Mouse (Mus musculus) spleen, postnatal 10 days (tissue): Measurements from ENCODE around the gene Prdm10.
A peak's percentile ranks its signal among the peaks of the same experiment; 100 is the strongest.

Experiments
- DNase-seq, 2 experiments: peaks; one replicate each; pipeline ENCODE4 v3.0.0; 2021 to 2022; ENCODE audit warnings: low spot score in 2 of 2

Prdm10 gene

DNA sequence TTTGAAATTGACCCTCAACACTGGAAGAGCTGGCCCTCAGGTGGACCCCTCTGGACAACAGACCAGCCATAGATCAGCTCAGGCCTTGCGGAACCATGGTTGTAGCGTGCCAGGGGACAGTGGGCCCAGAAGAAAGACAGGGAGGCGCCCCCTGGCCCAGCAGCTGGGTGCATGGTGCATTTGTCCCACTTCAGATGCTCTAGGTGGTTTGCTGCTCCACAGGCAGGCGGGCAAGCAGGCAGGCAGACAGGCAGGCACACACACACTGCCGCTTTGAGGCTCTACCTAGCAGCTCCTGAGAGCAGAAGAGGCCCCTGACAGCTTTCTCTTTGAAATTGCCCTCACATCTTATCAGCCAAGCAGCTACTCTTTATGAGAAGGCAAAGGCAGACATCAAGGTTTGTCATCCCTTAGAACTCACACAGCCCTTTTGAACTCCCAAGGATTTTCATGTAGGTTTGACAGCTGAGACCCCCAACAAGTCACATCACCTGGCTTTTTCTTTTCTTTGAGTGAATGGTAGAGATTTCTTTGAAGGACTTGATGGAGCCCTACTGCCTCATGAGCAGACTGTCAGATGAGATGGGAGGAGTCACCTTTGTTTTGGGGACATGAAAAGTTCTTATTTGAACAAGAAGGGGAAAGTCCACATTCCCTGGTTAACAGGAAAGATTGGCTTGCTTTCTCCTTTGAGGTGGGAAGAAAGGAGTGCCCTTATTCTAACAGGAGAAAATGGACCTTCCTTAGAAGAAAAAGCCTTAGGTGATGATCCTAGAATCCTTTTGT is 21.4 kb downstream of the Prdm10 start:
- DNase-seq, result no peak

DNA sequence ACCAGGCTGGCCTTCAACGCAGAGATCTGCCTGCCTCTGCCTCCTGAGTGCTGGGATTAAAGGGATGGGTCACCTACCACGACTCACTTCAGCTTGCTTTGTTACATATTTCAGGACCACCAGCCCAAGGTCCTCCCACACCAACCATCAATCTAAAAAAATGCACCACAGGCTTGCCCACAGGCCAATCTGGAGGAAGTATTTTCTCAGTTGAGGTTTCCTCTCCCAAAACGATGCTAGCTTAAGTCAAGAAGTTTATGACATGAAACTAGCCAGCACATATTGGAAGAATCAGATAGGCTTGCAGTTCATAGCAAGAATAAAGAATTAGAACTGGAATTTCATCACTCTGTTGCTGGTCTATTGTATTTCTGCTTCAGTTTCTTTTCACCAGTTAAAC is 24.0 kb downstream of the Prdm10 start:
- DNase-seq, result no peak

DNA sequence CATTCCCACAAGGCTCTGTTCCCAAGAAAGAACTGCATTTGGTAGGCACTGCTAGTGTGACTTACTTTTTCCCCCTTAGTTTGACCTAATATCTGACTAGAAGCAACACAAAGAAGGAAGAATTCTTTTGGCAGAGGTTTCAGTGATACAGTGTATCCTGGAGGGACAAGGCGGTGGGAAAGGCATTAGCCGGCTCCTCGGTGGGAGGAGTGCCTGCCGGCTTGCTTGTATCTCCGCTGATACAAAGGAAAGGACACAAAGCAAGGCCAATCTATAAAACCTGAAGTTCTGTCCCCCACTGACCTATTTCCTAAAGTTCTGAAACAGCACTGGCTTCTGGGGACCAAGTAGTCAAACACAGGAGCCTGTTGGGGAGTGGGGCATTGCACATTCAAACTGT is 24.8 kb downstream of the Prdm10 start:
- DNase-seq, result no peak

DNA sequence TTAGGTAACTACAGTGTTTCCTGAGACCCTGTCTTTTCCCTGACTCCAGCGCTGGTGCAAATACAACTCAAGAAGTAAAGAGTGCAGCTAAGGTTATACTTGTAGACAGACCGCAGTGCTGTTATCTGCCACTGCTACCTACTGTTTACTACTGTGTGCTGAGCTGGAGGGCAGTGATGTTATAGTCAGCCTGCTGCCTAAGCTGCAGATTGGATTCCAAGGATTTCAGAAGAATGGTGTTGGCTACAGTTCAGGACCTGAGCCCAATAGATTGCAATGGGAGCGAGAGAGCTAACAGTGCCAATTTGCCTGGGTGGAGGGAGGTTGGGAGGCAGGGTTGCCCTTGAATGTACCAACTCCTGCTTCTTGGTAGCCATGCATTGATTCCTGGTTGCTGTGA is 25.5 kb downstream of the Prdm10 start:
- DNase-seq, result no peak

DNA sequence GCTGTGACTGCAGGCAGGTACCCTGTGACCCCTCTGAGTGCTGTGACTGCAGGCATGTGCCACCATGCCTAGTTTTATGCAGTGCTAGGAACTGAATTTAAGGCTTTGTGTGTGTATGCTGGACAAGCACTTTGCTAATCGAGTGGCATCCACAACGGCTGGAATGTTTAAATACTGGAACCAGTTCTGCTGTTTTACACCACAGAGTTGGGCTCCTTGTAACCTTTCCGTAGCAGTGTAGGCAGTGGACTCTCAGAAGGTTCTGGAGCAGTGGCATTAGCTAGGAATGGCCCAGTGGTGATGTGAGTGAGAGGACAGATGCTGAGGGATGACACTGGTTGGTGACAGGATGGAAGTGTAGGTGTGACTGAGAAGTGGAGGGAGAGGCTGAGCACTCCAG is 26.9 kb downstream of the Prdm10 start:
- DNase-seq, result no peak

DNA sequence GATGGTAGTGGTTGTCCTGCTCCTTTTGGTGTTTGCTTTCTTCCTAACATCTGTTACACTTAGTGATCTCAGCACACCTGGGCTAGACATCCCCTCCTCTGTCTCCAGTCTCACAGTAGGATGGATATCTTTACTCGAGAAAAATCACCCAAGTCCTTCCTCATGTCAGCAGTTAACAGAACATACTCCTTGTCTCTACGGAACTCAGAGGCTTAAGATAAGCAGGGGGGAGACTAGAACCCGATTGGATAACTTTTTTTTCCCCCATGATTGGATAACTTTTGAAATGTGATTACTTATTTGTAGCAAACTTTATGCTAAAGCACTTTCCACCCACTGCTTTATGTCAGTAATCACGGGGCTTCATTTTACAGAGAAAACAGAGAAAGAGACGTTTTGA is 28.7 kb downstream of the Prdm10 start:
- no peak for DNase-seq

DNA sequence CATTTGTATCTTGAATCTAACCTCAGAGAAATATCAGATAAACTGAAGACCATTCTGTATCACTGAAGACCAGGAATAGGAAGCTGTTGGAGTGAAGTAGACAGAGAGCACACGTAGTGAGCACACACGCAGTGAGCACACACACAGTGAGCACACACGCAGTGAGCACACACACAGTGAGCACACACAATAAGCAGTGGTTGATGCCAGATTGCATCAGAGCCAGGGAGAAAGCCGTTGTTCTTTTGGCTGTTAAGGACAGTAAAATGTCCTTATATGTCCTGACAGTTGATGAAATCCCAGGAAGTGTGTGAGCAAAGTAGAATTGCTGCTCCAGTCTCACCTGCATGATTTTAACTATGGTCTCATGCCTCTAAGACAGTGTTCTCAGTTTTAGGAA is 30.3 kb downstream of the Prdm10 start:
- DNase-seq, result no peak

DNA sequence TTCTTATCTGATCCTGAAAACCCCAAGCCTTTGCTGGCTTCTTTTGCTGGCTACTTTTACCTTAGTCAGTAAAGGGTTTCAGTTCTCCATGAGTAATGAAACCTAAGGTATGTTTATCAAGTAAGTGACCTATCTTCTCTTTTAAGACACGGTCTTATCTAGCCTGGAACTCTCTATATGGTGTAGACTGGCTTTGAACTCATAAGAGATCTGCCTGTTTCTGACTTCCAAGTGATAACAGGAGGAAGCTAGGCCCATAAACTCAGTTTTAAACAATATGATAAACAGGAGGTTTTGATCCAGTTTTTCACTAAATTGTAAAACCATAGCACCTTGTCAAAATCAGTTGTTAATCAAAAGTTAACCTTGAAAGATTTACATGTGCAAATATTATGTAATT is 33.5 kb downstream of the Prdm10 start:
- DNase-seq, result no peak

DNA sequence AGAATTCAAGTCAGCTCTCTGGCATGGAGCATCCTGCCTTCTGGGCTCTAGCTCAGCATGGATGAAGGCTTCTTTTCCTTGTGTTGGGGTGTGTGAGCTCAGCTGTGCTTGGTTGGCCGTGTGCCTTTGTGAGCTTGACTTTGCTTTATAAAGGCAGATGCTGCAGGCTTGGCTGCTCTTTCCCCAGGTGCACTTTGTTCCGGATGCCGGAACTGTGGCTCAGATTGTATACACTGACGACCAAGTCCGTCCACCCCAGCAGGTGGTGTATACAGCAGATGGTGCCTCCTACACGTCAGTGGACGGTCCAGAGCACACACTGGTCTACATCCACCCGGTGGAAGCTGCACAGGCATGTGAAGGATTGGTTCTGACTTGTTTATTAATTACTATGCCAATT is 35.6 kb downstream of the Prdm10 start:
- DNase-seq, result no peak

DNA sequence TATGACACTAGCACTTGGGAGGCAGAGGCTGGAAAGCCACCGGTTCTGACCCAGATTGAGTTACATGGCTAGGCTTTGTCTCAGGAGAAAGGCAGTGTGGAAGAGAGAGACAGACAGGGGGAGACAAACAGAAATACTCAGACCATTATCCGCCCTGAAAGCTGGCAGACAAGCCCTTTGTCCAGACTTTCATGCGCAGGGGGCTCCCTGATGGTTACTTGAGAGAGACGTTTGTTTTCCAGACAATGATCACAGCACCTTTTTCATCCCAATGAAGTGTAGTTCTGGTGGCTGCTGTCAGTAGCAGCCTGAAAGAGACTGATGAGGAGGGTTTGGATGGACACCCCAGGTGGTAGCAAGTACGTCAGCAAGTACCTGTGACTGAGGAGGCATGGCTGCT is 38.6 kb downstream of the Prdm10 start:
- no peak for DNase-seq

DNA sequence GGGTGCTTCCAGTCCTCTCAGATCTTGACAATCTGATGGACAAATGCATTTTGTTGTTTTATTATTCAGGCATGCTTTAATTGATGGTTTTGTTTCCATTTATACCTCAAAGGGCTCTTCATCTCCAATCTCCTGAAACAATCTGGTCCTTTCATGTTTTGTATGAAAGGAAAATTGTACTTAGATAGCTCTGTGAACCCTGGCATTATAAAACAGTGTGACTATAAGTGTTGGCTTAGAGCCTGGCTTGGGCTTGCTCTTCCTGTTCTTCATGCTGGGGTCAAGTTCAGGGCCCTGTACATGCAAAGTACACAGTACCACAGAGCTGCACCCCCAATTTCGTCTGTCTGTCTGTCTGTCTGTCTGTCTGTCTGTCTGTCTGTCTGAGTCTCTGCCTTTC is 40.4 kb downstream of the Prdm10 start:
- DNase-seq, result no peak

DNA sequence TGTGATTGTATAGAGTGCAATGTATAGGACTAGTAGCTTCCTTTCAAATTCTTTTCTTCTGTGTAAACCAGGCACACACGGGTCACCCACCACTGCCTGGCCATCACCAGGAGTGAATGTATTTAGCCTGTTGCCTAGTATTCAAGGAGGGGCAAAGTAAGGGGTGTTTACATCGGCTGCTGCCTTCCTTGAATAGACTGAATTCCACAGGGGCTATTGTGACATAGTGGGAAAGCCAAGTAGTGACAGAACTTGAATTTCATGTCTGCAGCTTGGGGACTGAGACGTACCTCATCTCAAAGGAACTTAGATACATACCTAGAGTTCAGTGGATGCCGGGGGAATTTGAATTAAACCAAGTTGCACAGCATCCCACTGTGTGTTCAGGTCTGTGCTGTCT is 41.2 kb downstream of the Prdm10 start:
- DNase-seq, result no peak

DNA sequence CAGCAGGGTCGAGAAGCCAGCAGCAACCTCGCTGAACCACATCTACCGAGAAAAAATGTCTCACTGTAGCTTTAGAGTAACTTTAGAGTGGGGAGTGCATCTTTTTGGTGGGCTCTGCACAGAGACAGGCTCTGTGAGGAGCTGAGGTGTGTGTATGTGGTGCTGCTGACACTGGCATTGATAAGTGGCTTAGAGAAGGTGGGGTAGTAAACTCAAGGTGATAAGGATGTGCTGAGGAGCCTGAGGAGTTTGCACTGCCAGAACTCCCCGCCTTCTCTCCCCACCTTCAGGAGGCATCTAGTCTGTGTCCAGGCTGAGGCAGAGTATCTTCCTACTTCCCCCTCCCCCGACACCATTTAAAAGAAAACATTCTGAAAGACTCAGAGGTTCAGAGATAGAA is 41.8 kb downstream of the Prdm10 start:
- no peak for DNase-seq

DNA sequence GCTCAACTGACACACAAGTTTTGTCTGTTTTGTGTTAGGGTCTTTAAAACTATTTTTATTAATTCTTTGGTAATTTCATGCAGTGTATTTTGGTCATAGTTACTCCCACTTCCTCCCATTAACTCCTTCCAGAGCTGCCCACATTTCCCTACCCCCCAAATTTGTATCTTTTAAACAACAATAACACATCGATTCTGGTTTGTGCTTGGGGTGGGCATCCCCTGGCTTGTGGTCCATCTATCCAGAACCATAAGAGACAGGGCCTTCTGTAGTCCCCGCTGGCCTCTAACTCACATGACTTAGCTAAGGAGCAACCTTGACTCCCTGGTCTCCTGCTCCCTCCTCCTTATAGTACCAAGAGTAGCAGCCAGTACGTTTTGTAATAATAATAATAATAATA is 50.5 kb downstream of the Prdm10 start:
- no peak for DNase-seq

DNA sequence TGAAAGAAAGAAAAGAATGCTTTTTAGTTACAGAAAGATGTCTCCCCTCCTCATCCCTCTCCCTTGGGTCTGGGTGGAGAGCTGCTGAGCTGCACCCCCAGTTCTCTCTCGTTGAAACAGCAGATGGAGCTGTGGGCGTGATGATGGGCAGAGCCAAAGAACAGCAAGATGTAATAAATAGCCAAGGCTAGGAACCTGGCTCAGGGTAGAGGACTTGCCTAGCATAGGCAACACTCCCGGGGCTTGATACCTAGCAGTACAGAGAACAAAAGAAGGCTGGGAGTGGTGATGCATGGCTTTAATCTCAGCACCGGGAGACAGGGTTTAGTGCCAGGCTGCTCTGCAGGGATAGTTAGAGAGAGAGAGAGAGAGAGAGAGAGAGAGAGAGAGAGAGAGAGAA is 50.9 kb downstream of the Prdm10 start:
- no peak for DNase-seq

DNA sequence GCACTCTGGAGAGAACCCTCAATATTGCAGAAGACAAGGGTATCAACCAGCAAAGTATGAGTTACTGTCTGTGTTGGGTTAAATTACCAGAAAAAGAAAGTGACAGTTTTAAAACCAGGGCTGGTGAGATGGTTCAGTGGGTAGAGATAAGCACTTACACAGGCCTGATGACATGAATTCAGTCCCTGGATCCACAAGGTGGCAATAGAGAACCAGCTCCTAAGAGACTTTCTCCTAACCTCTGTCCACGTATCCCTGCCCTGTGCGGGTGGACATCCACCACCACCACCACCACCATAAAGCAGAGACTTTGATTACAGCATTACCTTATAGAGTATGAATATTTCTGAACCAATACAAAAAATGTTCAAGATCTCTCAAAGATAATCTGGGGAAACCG is 51.6 kb downstream of the Prdm10 start:
- DNase-seq, result no peak

DNA sequence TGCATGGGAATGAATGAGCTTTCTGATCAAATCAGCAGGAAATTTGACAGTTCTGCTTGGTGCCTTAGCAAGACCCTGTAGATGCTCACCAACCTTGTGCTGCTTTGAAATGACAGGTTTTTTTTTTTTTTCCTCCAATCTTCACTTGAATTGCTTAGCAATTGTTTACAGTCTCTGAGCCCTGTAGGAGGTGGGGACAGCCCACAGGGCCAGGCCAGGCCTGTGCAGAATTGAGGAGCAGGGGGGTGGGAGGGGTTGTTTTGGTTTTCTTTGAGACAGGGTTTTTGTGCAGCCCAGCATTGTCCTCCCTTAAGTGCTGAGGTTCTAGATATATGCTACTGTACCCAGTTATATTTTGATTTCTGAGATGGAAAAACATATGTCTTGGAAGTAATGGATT is 52.5 kb downstream of the Prdm10 start:
- no peak for DNase-seq

DNA sequence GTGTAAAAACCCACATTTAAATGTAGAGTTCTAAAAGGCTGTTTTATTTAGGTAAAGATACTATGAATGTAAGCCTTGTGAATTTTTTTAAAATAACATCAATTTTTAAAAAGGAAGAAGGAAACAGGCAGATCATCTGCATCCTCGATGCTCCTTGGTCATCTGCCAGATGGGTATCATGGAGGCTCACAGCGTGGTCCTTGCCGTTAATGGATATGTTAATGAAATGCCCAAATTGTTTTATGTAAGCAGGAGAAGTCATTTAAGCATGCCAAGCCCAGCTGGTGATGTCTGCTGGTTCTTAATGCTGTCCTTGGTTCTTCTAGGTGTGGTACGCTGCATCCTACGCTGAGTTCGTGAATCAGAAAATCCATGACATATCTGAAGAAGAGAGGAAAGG is 54.7 kb downstream of the Prdm10 start:
- DNase-seq, result no peak

DNA sequence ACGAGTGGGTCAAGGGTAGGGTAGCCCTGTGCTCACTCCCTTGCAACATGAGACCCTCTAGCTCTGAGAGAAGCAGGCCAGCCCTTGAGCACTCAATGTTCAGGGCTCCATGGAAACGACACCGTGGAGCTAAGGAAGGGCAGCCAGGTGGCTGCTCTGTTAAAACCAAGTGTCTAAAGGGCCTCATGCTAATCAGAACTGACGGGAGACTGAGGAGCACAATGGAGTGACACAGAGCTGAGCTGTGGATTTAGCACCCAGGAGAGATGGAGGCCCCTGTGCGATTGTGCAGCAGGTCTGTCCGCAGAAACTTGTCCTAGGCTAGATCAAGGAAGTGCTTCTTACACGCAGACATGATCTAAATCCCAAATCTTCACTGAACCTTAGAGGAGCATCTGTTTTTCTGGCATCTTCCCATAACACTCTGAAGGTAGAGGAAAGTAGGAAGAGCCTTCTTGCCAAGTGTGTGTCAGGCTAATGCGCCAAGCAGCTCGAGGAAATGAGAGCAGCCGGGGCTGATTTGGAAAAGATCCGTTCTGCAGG is 64.0 kb downstream of the Prdm10 start:
- DNase-seq, result no peak

DNA sequence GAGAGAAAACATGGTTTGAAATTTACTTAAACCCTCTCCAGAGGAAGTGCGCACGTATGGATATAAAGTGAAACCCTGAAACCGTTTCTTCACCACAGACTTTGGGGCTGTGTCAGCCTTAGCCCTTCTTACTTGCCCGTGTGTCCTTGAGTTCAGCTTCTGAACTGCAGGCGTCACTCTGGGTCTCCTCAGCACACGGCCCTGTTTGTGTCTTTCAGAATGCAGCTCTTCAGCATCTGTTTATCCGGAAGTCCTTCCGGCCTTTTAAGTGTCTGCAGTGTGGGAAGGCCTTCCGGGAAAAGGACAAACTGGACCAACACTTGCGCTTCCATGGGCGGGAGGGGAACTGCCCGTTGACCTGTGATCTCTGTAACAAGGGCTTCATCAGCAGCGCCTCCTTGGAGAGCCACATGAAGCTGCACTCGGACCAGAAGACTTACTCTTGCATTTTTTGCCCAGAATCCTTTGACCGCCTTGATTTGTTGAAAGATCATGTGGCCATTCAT is 66.3 kb downstream of the Prdm10 start:
- no peak for DNase-seq

DNA sequence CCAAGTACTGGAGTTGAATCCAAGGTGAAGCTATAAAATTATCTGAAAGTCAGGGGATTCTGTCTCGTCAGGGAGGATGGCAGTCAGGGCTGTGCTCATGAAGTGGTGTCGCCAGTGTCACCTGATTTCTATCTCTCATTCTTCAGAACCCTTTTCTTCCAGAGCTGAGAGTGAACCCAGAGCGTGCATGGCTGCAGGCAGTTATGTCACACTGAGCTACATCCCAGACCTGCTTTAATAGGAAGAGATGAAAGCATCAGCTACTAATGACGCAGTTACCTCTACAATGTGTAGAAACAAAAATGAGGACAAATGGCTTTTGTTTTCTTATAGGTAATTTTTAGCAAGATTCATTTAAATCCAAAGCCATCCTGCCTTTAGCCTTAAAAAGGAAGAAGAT is 68.1 kb downstream of the Prdm10 start:
- DNase-seq, result no peak

DNA sequence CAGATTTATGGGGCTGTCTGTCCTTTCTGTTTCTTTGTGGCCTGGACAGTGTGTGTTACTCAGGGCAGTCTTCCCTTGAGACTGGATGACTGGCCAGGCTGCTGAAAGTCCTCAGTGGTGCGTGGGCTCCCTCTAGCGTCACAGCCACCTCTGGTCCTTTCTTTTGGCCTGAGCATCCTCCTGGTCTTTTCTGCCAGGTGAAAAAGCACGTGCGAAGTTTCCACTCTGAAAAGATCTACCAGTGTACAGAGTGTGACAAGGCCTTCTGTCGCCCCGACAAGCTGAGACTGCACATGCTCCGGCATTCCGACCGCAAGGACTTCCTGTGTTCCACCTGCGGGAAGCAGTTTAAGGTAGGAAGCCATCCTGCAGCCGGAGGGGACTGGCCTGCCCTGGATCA is 68.6 kb downstream of the Prdm10 start:
- DNase-seq, result peak; percentile 47 to 78

DNA sequence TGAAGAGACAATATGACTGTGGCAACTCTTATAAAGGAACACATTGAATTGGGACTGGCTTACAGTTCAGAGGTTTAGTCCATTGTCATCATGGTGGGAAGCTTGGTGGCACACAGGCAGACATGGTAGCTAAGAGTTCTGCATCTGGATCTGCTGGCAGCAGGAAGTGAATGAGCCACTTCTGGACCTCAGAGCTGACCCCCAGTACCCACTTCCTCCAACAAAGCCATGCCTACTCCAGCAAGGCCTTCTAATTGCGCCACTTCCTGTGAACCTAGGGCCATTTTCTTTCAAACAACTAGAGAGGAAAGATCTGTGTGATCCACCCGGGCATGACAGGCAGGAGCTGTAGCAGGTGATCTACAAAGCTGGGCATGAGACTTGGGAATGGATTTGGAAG is 72.4 kb downstream of the Prdm10 start:
- DNase-seq, result no peak

DNA sequence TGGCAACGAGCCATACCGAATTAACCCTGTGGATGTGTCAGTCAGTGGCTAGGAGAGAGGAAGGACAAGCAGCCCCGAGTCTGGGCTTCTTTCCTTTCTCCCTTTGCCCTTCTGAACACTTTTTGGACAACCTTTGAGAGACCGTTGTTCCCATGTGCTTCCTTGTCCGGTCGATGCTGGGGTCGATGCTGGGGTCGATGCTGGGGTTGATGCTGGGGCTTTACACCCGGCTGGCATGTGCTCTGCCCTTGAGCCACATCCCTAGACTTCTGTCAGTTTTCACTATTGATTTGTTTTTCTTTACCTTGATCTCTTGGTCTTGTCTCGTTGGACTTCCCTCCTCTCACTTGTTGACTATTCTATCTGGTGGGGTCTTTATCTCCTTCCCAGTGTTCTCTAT is 73.2 kb downstream of the Prdm10 start:
- DNase-seq, result no peak
